Mouse (Mus musculus): ENCODE data around the gene Tspan4. TPM values are rescaled to one million over a fixed set of nuclear protein-coding genes. Genes with fewer than 3 reads are reported as not detected.

Tspan4 gene
- polyA plus RNA-seq, 1 experiment from 2014 or later = 49.1 TPM

- Histone ChIP-seq H3K36me3 (replicated peaks) (0 out of 2 replicates have a peak, but pooled peaks cover under 1% of the 10 kb centered on the region), H3K4me3 (no peak overlapping the region), H3K9ac (no peak overlapping the region), H3K4me2 (no peak overlapping the region), H3K27me3 (replicated peaks) (peaks cover 55% of the 10 kb centered on the region), H3K9me3 (no peaks in the 10 kb centered on the region), H3K4me1 (peaks cover 46% of the 10 kb centered on the region), H3K27ac (no peak overlapping the region)
- ATAC-seq (replicated peaks) = no peak
- 36% methylated on average over 10 of the region's 10 CpGs for WGBS
Observed at GRCm38 (mm10) chr7:141465388-141466044, 9.5 kb upstream of the Tspan4 start.

GRCm38 (mm10) chr7:141466045-141466394, 9.0 kb upstream of the Tspan4 start:
- Histone ChIP-seq H3K27ac (no peak overlapping the region), H3K27me3 (replicated peaks) (peaks cover 50% of the 10 kb centered on the region), H3K9me3 (no peaks in the 10 kb centered on the region), H3K9ac (no peak overlapping the region), H3K4me2 (no peak overlapping the region), H3K36me3 (replicated peaks) (peaks cover 4% of the 10 kb centered on the region), H3K4me3 (no peak overlapping the region), H3K4me1 (peaks cover 46% of the 10 kb centered on the region)
- WGBS = 80% methylated on average over 7 of the region's 7 CpGs
- no peak for ATAC-seq (replicated peaks)

GRCm38 (mm10) chr7:141466607-141467148, 8.4 kb upstream of the Tspan4 start:
- no peak for ATAC-seq (replicated peaks)
- Histone ChIP-seq H3K27ac (no peak overlapping the region), H3K4me3 (peak overlapping the region; percentile 50), H3K4me2 (peak overlapping the region; percentile 62), H3K4me1 (peaks cover 42% of the 10 kb centered on the region), H3K9me3 (no peaks in the 10 kb centered on the region), H3K27me3 (replicated peaks) (peaks cover 43% of the 10 kb centered on the region), H3K36me3 (replicated peaks) (peaks cover 9% of the 10 kb centered on the region), H3K9ac (peak overlapping the region; percentile 58; the same call in 1 of the 2 replicates)
- 62% methylated on average over 10 of the region's 10 CpGs for WGBS

- H3K27me3 ChIP-seq (replicated peaks) = peaks cover 37% of the 10 kb centered on the region
- H3K9me3 ChIP-seq = no peaks in the 10 kb centered on the region
- H3K4me1 ChIP-seq = peaks cover 38% of the 10 kb centered on the region
- H3K4me2 ChIP-seq = peak within 1 kb of the TSS; percentile 62
- H3K9ac ChIP-seq = peak within 1 kb of the TSS; percentile 58
- peak within 1 kb of the TSS; percentile 79 for H3K27ac ChIP-seq
- H3K36me3 ChIP-seq (replicated peaks) = peaks cover 9% of the 10 kb centered on the region
- peak within 1 kb of the TSS; percentile 50 for H3K4me3 ChIP-seq
- ATAC-seq (replicated peaks) = peak; percentile 51
- under 1% methylated on average over 52 of the region's 52 CpGs for WGBS
Observed at GRCm38 (mm10) chr7:141467230-141468030, 7.6 kb upstream of the Tspan4 start, which contains the start of gene Cd151. Gene Cd151 (plus strand): TSS chr7:141467392.

GRCm38 (mm10) chr7:141468164-141468521, 6.9 kb upstream of the Tspan4 start:
- Histone ChIP-seq H3K9ac (peak overlapping the region; percentile 58), H3K4me1 (peaks cover 38% of the 10 kb centered on the region), H3K27ac (peak overlapping the region; percentile 79), H3K27me3 (replicated peaks) (peaks cover 30% of the 10 kb centered on the region), H3K4me2 (peak overlapping the region; percentile 62), H3K9me3 (no peaks in the 10 kb centered on the region), H3K36me3 (replicated peaks) (peaks cover 14% of the 10 kb centered on the region), H3K4me3 (peak overlapping the region; percentile 50)
- 20% methylated on average over 5 of the region's 5 CpGs for WGBS
- ATAC-seq (replicated peaks) = peak; percentile 24; the same call in 1 of the 2 replicates

GRCm38 (mm10) chr7:141468522-141469211, 6.4 kb upstream of the Tspan4 start:
- H3K27ac ChIP-seq = peak overlapping the region; percentile 79
- peak overlapping the region; percentile 58 for H3K9ac ChIP-seq
- no peaks in the 10 kb centered on the region for H3K9me3 ChIP-seq
- WGBS = 13% methylated on average over 8 of the region's 8 CpGs
- H3K36me3 ChIP-seq (replicated peaks) = peaks cover 14% of the 10 kb centered on the region
- H3K4me3 ChIP-seq = peak overlapping the region; percentile 50
- peaks cover 25% of the 10 kb centered on the region for H3K27me3 ChIP-seq (replicated peaks)
- peak overlapping the region; percentile 62 for H3K4me2 ChIP-seq
- peaks cover 42% of the 10 kb centered on the region for H3K4me1 ChIP-seq
- peak; percentile 80 for ATAC-seq (replicated peaks)

- peaks cover 18% of the 10 kb centered on the region for H3K27me3 ChIP-seq (replicated peaks)
- no peaks in the 10 kb centered on the region for H3K9me3 ChIP-seq
- H3K4me1 ChIP-seq = peaks cover 49% of the 10 kb centered on the region
- 50% methylated on average over 6 of the region's 6 CpGs for WGBS
- no peak for ATAC-seq (replicated peaks)
- H3K27ac ChIP-seq = peak overlapping the region; percentile 79
- peak overlapping the region; percentile 58 for H3K9ac ChIP-seq
- peak overlapping the region; percentile 50 for H3K4me3 ChIP-seq
- H3K4me2 ChIP-seq = peak overlapping the region; percentile 62
- peaks cover 14% of the 10 kb centered on the region for H3K36me3 ChIP-seq (replicated peaks)
Observed at GRCm38 (mm10) chr7:141469352-141469751, 5.7 kb upstream of the Tspan4 start.

- no peaks in the 10 kb centered on the region for H3K9me3 ChIP-seq
- H3K4me3 ChIP-seq = no peak overlapping the region
- peak overlapping the region; percentile 62 for H3K4me2 ChIP-seq
- no peak for ATAC-seq (replicated peaks)
- WGBS = 93% methylated on average over 18 of the region's 18 CpGs
- H3K9ac ChIP-seq = 0 out of 2 replicates have a peak overlapping the region, but pooled peaks have one; percentile 28
- no peak overlapping the region for H3K27ac ChIP-seq
- peaks cover 45% of the 10 kb centered on the region for H3K4me1 ChIP-seq
- H3K27me3 ChIP-seq (replicated peaks) = peaks cover 11% of the 10 kb centered on the region
- H3K36me3 ChIP-seq (replicated peaks) = peaks cover 14% of the 10 kb centered on the region
Observed at GRCm38 (mm10) chr7:141469901-141470636, 5.0 kb upstream of the Tspan4 start.

GRCm38 (mm10) chr7:141470637-141470944, 4.4 kb upstream of the Tspan4 start:
- Histone ChIP-seq H3K27ac (no peak overlapping the region), H3K4me1 (peaks cover 45% of the 10 kb centered on the region), H3K4me3 (no peak overlapping the region), H3K4me2 (no peak overlapping the region), H3K27me3 (replicated peaks) (peaks cover 6% of the 10 kb centered on the region), H3K9ac (no peak overlapping the region), H3K9me3 (no peaks in the 10 kb centered on the region), H3K36me3 (replicated peaks) (peaks cover 14% of the 10 kb centered on the region)
- WGBS = 93% methylated on average over 10 of the region's 10 CpGs
- no peak for ATAC-seq (replicated peaks)

GRCm38 (mm10) chr7:141471236-141471635, 3.8 kb upstream of the Tspan4 start:
- peaks cover 14% of the 10 kb centered on the region for H3K36me3 ChIP-seq (replicated peaks)
- H3K4me1 ChIP-seq = peaks cover 52% of the 10 kb centered on the region
- no peaks in the 10 kb centered on the region; the same call in none of the 2 replicates for H3K27me3 ChIP-seq (replicated peaks)
- no peak overlapping the region for H3K4me2 ChIP-seq
- no peak overlapping the region for H3K9ac ChIP-seq
- WGBS = 93% methylated on average over 1 of the region's 1 CpGs
- no peaks in the 10 kb centered on the region for H3K9me3 ChIP-seq
- H3K27ac ChIP-seq = no peak overlapping the region
- no peak for ATAC-seq (replicated peaks)
- no peak overlapping the region for H3K4me3 ChIP-seq

GRCm38 (mm10) chr7:141472226-141472625, 2.8 kb upstream of the Tspan4 start:
- WGBS = 86% methylated on average over 6 of the region's 6 CpGs
- H3K27ac ChIP-seq = no peak overlapping the region

More at GRCm38 (mm10) chr7:141472226-141472625, 2.8 kb upstream of the Tspan4 start:
- H3K4me3 ChIP-seq = no peak overlapping the region
- peaks cover 14% of the 10 kb centered on the region for H3K36me3 ChIP-seq (replicated peaks)
- ATAC-seq (replicated peaks) = no peak
- no peak overlapping the region for H3K9ac ChIP-seq
- H3K4me2 ChIP-seq = no peak overlapping the region
- peaks cover 48% of the 10 kb centered on the region for H3K4me1 ChIP-seq
- H3K9me3 ChIP-seq = no peaks in the 10 kb centered on the region
- H3K27me3 ChIP-seq (replicated peaks) = peaks cover 6% of the 10 kb centered on the region
